Mouse (Mus musculus) monocyte, adult 5-6 weeks (primary cell): ENCODE measurements at regions not wholly inside any gene's neighbourhood (a gene's known extent, or its start where the extent isn't known, plus 50 kb on each side); places are given as distances from the start of the nearest gene placed in this dataset.
"Not testable (repeated sequence)": the region's sequence is repeated elsewhere in the genome, so short reads cannot be mapped to it uniquely, and the experiment has no call there.

Experiments
- ATAC-seq: fragments of 153-309, 156-312 bp; replicated peaks from 2 replicates; pipeline ENCODE4 v1.8.0; 2017; ENCODE audit warnings: mild to moderate bottlenecking; ENCODE audit not compliant: low TSS enrichment, insufficient number of reproducible peaks, severe bottlenecking, poor library complexity, low FRiP score

GRCm38 (mm10) chr2:181930037-181930436 is 60.9 kb upstream of the Gm14496 start:
- ATAC-seq, result 0 out of 2 replicates have a peak, but pooled peaks have one; percentile 18

GRCm38 (mm10) chr2:181930538-181930937 is 60.4 kb upstream of the Gm14496 start:
- not testable (repeated sequence) for ATAC-seq

GRCm38 (mm10) chr2:181931077-181931815 is 59.7 kb upstream of the Gm14496 start:
- ATAC-seq, result peak; percentile 83

GRCm38 (mm10) chr2:181931918-181932605 is 58.9 kb upstream of the Gm14496 start:
- no peak for ATAC-seq
